Mouse (Mus musculus) stomach, embryonic 16.5 days (tissue): Measurements from ENCODE around the gene Nrxn3. TPM values are rescaled to one million over a fixed set of nuclear protein-coding genes. Genes with fewer than 3 reads are reported as not detected.

Experiments
- ATAC-seq: fragments of 200-750 bp; cut with Nextera tagmentation; 2 replicates; pipeline ENCODE4 v1.8.0; 2017; ENCODE audit warnings: moderate number of reproducible peaks, moderate TSS enrichment; ENCODE audit not compliant: insufficient read depth, low FRiP score
- H3K27ac ChIP-seq: fragments of 300-500 bp; sonication (generic); 2 replicates; pipeline ENCODE4 v1.5.1; 2014; ENCODE audit warnings: low read length
- H3K27me3 ChIP-seq: fragments of 300-500 bp; sonication (generic); 2 replicates; pipeline ENCODE4 v1.6.1; 2014; ENCODE audit warnings: low read length, control low read depth, mixed read lengths; ENCODE audit not compliant: control insufficient read depth, insufficient read depth
- H3K36me3 ChIP-seq: fragments of 300-500 bp; sonication (generic); 2 replicates; pipeline ENCODE4 v1.6.1; 2014; ENCODE audit warnings: low read length; ENCODE audit not compliant: control insufficient read depth, insufficient read depth
- H3K4me1 ChIP-seq: fragments of 300-500 bp; sonication (generic); 2 replicates; pipeline ENCODE4 v1.6.1; 2014; ENCODE audit warnings: low read length, control low read depth, mixed read lengths; ENCODE audit not compliant: control insufficient read depth, insufficient read depth
- H3K4me2 ChIP-seq: fragments of 300-500 bp; sonication (generic); 2 replicates; pipeline ENCODE4 v1.6.1; 2014; ENCODE audit warnings: low read depth, low read length, mixed read lengths
- H3K4me3 ChIP-seq: fragments of 300-500 bp; sonication (generic); replicated peaks from 2 replicates; pipeline ENCODE4 v1.5.1; 2014; ENCODE audit warnings: mild to moderate bottlenecking, low read length
- H3K9ac ChIP-seq: fragments of 300-500 bp; sonication (generic); 2 replicates; pipeline ENCODE4 v1.6.1; 2014; ENCODE audit warnings: low read length
- H3K9me3 ChIP-seq: fragments of 300-500 bp; sonication (generic); replicated peaks from 2 replicates; pipeline ENCODE4 v1.6.1; 2016; ENCODE audit warnings: low read length, control low read depth; ENCODE audit not compliant: control insufficient read depth
- WGBS: fragments of 180-500 bp; shearing (Covaris S2); extraction: QIAGEN DNeasy Blood & Tissue Kit; methylation state at CpG from one replicate; pipeline ENCODE4 v1.1.7; 2014; 5-methylcytosine and 5-hydroxymethylcytosine counted together
- polyA plus RNA-seq: library from polyadenylated mRNA; unstranded; fragments of >200 nt; fragmentation: Nextera tagmentation; extraction: Ambion mirVana; gene quantifications from 2 replicates; pipeline ENCODE4 v1.2.1, GENCODE M21; 2015

Nrxn3 gene
- polyA plus RNA-seq, 1 experiment from 2014 or later, result 2.2 TPM

- ATAC-seq, result no peak
- no peaks in the 10 kb centered on the region for H3K27me3 ChIP-seq
- WGBS, result 70% methylated on average over 5 of the region's 5 CpGs
- no peak overlapping the region for H3K9ac ChIP-seq
- H3K4me3 ChIP-seq, result no peak overlapping the region
- no peaks in the 10 kb centered on the region for H3K36me3 ChIP-seq
- no peak overlapping the region for H3K4me2 ChIP-seq
- H3K27ac ChIP-seq, result no peak overlapping the region
- H3K4me1 ChIP-seq, result no peaks in the 10 kb centered on the region; the same call in 1 of the 2 replicates
- no peaks in the 10 kb centered on the region for H3K9me3 ChIP-seq
Observed at GRCm38 (mm10) chr12:89954441-89955070, 1231.9 kb downstream of the Nrxn3 start.

GRCm38 (mm10) chr12:89963073-89963472 is 1240.4 kb downstream of the Nrxn3 start:
- no peak overlapping the region for H3K27ac ChIP-seq
- H3K9me3 ChIP-seq, result no peaks in the 10 kb centered on the region
- no peak overlapping the region for H3K9ac ChIP-seq
- H3K36me3 ChIP-seq, result no peaks in the 10 kb centered on the region
- H3K4me3 ChIP-seq, result no peak overlapping the region
- WGBS, result 79% methylated on average over 1 of the region's 1 CpGs
- no peaks in the 10 kb centered on the region for H3K4me1 ChIP-seq
- no peak overlapping the region for H3K4me2 ChIP-seq
- no peak for ATAC-seq
- no peaks in the 10 kb centered on the region for H3K27me3 ChIP-seq

- ATAC-seq, result no peak
- no peaks in the 10 kb centered on the region for H3K4me1 ChIP-seq
- no peaks in the 10 kb centered on the region for H3K27me3 ChIP-seq
- H3K27ac ChIP-seq, result no peak overlapping the region
- H3K4me3 ChIP-seq, result no peak overlapping the region
- no peak overlapping the region for H3K4me2 ChIP-seq
- no peak overlapping the region for H3K9ac ChIP-seq
- H3K36me3 ChIP-seq, result no peaks in the 10 kb centered on the region
- WGBS, result 93% methylated on average over 4 of the region's 4 CpGs
- H3K9me3 ChIP-seq, result no peaks in the 10 kb centered on the region
Observed at GRCm38 (mm10) chr12:89976648-89977047, 1254.0 kb downstream of the Nrxn3 start.

- Histone ChIP-seq H3K27me3 (no peaks in the 10 kb centered on the region), H3K9me3 (no peaks in the 10 kb centered on the region), H3K4me3 (no peak overlapping the region), H3K9ac (no peak overlapping the region), H3K27ac (no peak overlapping the region; the same call in 1 of the 2 replicates), H3K4me2 (no peak overlapping the region), H3K4me1 (no peaks in the 10 kb centered on the region), H3K36me3 (no peaks in the 10 kb centered on the region)
- WGBS, result 71% methylated on average over 5 of the region's 5 CpGs
- no peak for ATAC-seq
Observed at GRCm38 (mm10) chr12:89977479-89977878, 1254.8 kb downstream of the Nrxn3 start.

- no peaks in the 10 kb centered on the region for H3K4me1 ChIP-seq
- H3K27me3 ChIP-seq, result no peaks in the 10 kb centered on the region
- no peak overlapping the region for H3K4me3 ChIP-seq
- no peaks in the 10 kb centered on the region for H3K9me3 ChIP-seq
- no peak overlapping the region for H3K4me2 ChIP-seq
- WGBS, result 28% methylated on average over 1 of the region's 1 CpGs
- no peak overlapping the region for H3K9ac ChIP-seq
- no peak overlapping the region for H3K27ac ChIP-seq
- H3K36me3 ChIP-seq, result no peaks in the 10 kb centered on the region
- ATAC-seq, result no peak
Observed at GRCm38 (mm10) chr12:89979190-89979589, 1256.5 kb downstream of the Nrxn3 start.

- H3K36me3 ChIP-seq, result no peaks in the 10 kb centered on the region
- no peak overlapping the region for H3K4me3 ChIP-seq
- H3K27ac ChIP-seq, result no peak overlapping the region
- H3K9me3 ChIP-seq, result no peaks in the 10 kb centered on the region
- no peak overlapping the region for H3K9ac ChIP-seq
- H3K4me1 ChIP-seq, result no peaks in the 10 kb centered on the region
- no peak overlapping the region for H3K4me2 ChIP-seq
- ATAC-seq, result no peak
- H3K27me3 ChIP-seq, result no peaks in the 10 kb centered on the region
- 69% methylated on average over 5 of the region's 5 CpGs for WGBS
Observed at GRCm38 (mm10) chr12:89982445-89982844, 1259.8 kb downstream of the Nrxn3 start.

GRCm38 (mm10) chr12:89983399-89983798 is 1260.7 kb downstream of the Nrxn3 start:
- Histone ChIP-seq H3K27ac (no peak overlapping the region), H3K4me3 (no peak overlapping the region), H3K9ac (no peak overlapping the region), H3K4me2 (no peak overlapping the region), H3K27me3 (no peaks in the 10 kb centered on the region), H3K9me3 (no peaks in the 10 kb centered on the region), H3K36me3 (no peaks in the 10 kb centered on the region), H3K4me1 (no peaks in the 10 kb centered on the region)
- ATAC-seq, result no peak

- no peak overlapping the region for H3K27ac ChIP-seq
- H3K9me3 ChIP-seq, result no peaks in the 10 kb centered on the region
- no peak for ATAC-seq
- H3K4me3 ChIP-seq, result no peak overlapping the region
- H3K27me3 ChIP-seq, result no peaks in the 10 kb centered on the region
- no peaks in the 10 kb centered on the region for H3K36me3 ChIP-seq
- no peak overlapping the region for H3K9ac ChIP-seq
- H3K4me1 ChIP-seq, result no peaks in the 10 kb centered on the region
- no peak overlapping the region for H3K4me2 ChIP-seq
- WGBS, result 62% methylated on average over 6 of the region's 6 CpGs
Observed at GRCm38 (mm10) chr12:89986219-89986618, 1263.5 kb downstream of the Nrxn3 start.

GRCm38 (mm10) chr12:89993273-89993672 is 1270.6 kb downstream of the Nrxn3 start:
- Histone ChIP-seq H3K4me1 (no peaks in the 10 kb centered on the region; the same call in 1 of the 2 replicates), H3K4me3 (no peak overlapping the region), H3K27ac (no peak overlapping the region), H3K9me3 (no peaks in the 10 kb centered on the region), H3K9ac (no peak overlapping the region), H3K27me3 (no peaks in the 10 kb centered on the region), H3K4me2 (no peak overlapping the region), H3K36me3 (no peaks in the 10 kb centered on the region)
- no peak for ATAC-seq
- 58% methylated on average over 5 of the region's 5 CpGs for WGBS
